Mouse (Mus musculus) thymus, adult 2 months (tissue): ENCODE results near the gene Ide. TPM values are rescaled to one million over a fixed set of nuclear protein-coding genes. Genes with fewer than 3 reads are reported as not detected.

ENCODE experiments used
- DNase-seq: peaks from one replicate; pipeline ENCODE4 v3.0.0; 2021
- H3K27ac ChIP-seq: fragments of 200-500 bp; 2 replicates; pipeline ENCODE4 v1.5.1; 2012; ENCODE audit warnings: low read length, control low read depth; ENCODE audit not compliant: control insufficient read depth, insufficient read depth
- H3K27me3 ChIP-seq: fragments of 200-500 bp; 2 replicates; pipeline ENCODE4 v1.6.1; 2012; ENCODE audit warnings: mild to moderate bottlenecking, low read length, moderate library complexity, mixed read lengths; ENCODE audit not compliant: control insufficient read depth, insufficient read depth
- H3K36me3 ChIP-seq: fragments of 200-500 bp; 2 replicates; pipeline ENCODE4 v1.6.1; 2012; ENCODE audit warnings: mild to moderate bottlenecking, low read length, moderate library complexity; ENCODE audit not compliant: control insufficient read depth, insufficient read depth
- H3K4me1 ChIP-seq: fragments of 200-500 bp; replicated peaks from 2 replicates; pipeline ENCODE4 v1.6.1; 2012; ENCODE audit warnings: low read length; ENCODE audit not compliant: control insufficient read depth, insufficient read depth
- H3K4me3 ChIP-seq: fragments of 200-500 bp; 2 replicates; pipeline ENCODE4 v1.5.1; 2012; ENCODE audit warnings: mild to moderate bottlenecking, low read length, control low read depth, moderate library complexity; ENCODE audit not compliant: control insufficient read depth, insufficient read depth
- CTCF ChIP-seq: fragments of 200-500 bp; IDR thresholded peaks from 2 replicates; pipeline ENCODE4 v1.5.1; 2012; ENCODE audit warnings: mild to moderate bottlenecking, control low read depth, low read length, moderate library complexity, borderline replicate concordance; ENCODE audit not compliant: control insufficient read depth, poor library complexity, insufficient read depth; ENCODE audit errors: extremely low read depth
- POLR2A ChIP-seq: fragments of 200-500 bp; IDR thresholded peaks from 2 replicates; pipeline ENCODE4 v1.6.1; 2012; ENCODE audit warnings: mild to moderate bottlenecking, low read length, control low read depth, moderate library complexity; ENCODE audit not compliant: control insufficient read depth, poor library complexity, insufficient read depth; ENCODE audit errors: extremely low read depth
- WGBS: fragments of 180-500 bp; shearing (Covaris S2); methylation state at CpG from one replicate; pipeline ENCODE4 v1.1.7; 2018; 5-methylcytosine and 5-hydroxymethylcytosine counted together
- polyA plus RNA-seq: library from polyadenylated mRNA; depleted of rRNA; stranded (reverse); fragments of >200 nt; gene quantifications from 2 replicates; pipeline ENCODE4 v1.2.3, GENCODE M21; 2012; rRNA removed

The Ide gene
- 19.8 and 21.4 TPM in 2 replicates for polyA plus RNA-seq

DNA sequence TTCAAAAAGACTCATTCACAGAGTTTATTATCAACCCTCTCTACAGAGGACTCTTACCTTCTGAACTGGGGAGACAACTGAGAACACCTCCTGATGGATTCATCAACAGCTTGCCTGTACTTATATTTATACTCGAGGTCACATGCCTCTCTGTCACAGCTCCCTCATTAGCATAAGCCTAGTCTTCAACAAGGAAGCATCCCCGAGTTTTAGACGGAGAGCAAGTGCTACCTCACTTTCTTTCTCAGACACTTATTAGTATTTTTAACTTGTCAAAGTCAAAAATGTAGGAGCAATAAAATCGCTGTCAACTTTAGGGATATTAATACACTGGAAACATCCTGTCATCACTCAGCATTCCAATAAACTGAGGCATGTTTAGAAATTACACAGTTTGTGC, at the start of gene Ide:
Gene Ide (minus strand): TSS at position 101 of the 400 bp plus-strand sequence.
- no peak for DNase-seq
- no peak within 1 kb of the TSS for H3K27ac ChIP-seq
- 93% methylated on average over 4 of the region's 4 CpGs for WGBS
- H3K36me3 ChIP-seq: no peaks in the 10 kb centered on the region
- no peaks in the 10 kb centered on the region for H3K27me3 ChIP-seq
- H3K4me1 ChIP-seq: 0 out of 2 replicates have a peak, but pooled peaks cover 2% of the 10 kb centered on the region
- H3K4me3 ChIP-seq: no peak within 1 kb of the TSS
- TF ChIP-seq CTCF: no peak
- TF ChIP-seq POLR2A: no peak

GRCm38 (mm10) chr19:37386126-37386525, 48.5 kb upstream of the Ide start:
- TF ChIP-seq POLR2A: no peak
- TF ChIP-seq CTCF: no peak
- H3K4me3 ChIP-seq: no peak overlapping the region
- 97% methylated on average over 3 of the region's 3 CpGs for WGBS

GRCm38 (mm10) chr19:37378816-37379215, 41.2 kb upstream of the Ide start:
- no peak for TF ChIP-seq POLR2A
- no peak for TF ChIP-seq CTCF
- Histone ChIP-seq H3K27me3 (no peaks in the 10 kb centered on the region), H3K27ac (no peak overlapping the region), H3K36me3 (no peaks in the 10 kb centered on the region), H3K4me1 (0 out of 2 replicates have a peak, but pooled peaks cover 5% of the 10 kb centered on the region), H3K4me3 (no peak overlapping the region)
- DNase-seq: no peak
- WGBS: 89% methylated on average over 6 of the region's 6 CpGs

More at GRCm38 (mm10) chr19:37386126-37386525, 48.5 kb upstream of the Ide start:
- no peak overlapping the region for H3K27ac ChIP-seq
- H3K4me1 ChIP-seq: no peaks in the 10 kb centered on the region
- peaks cover 28% of the 10 kb centered on the region for H3K36me3 ChIP-seq
- DNase-seq: no peak
- H3K27me3 ChIP-seq: no peaks in the 10 kb centered on the region

DNA sequence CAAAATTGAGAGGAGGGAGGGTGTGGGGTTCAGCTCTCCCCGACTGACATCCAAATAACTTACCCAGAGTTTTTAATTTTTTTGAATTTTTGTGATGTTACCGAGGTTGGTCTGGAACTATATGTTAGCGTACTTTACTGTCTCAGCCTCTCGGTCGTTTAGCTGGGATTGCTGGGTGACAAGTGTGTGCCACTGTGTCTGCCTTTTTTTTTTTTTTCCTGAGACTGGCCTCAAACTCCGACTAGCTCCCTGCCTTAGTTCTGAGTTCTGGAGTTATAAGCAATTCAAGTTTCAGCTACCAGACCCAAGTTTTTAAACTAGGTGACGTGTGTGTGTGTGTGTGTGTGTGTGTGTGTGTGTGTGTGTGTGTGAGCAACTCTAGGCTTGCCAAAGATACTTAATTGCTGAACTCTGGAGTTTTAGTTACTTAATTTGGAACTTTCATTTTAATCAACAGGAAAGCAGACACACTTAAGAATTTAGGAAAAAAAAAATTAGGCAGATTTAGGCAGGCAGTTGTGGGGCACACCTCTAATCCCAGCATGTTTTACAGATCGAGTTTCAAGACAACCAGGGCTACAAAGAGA, 39.8 kb upstream of the Ide start:
- Histone ChIP-seq H3K27ac (no peak overlapping the region), H3K4me1 (0 out of 2 replicates have a peak, but pooled peaks cover 5% of the 10 kb centered on the region), H3K36me3 (no peaks in the 10 kb centered on the region), H3K27me3 (no peaks in the 10 kb centered on the region), H3K4me3 (peak overlapping the region; percentile 28; the same call in 1 of the 2 replicates)
- WGBS: 5% methylated on average over 8 of the region's 8 CpGs
- DNase-seq: no peak
- no peak for TF ChIP-seq POLR2A
- no peak for TF ChIP-seq CTCF

GRCm38 (mm10) chr19:37376841-37377240, 39.2 kb upstream of the Ide start:
- Histone ChIP-seq H3K4me3 (peak overlapping the region; percentile 76), H3K4me1 (0 out of 2 replicates have a peak, but pooled peaks cover 5% of the 10 kb centered on the region), H3K36me3 (no peaks in the 10 kb centered on the region), H3K27me3 (no peaks in the 10 kb centered on the region), H3K27ac (no peak overlapping the region)
- DNase-seq: no peak
- WGBS: under 1% methylated on average over 11 of the region's 11 CpGs
- TF ChIP-seq POLR2A: no peak
- TF ChIP-seq CTCF: no peak

DNA sequence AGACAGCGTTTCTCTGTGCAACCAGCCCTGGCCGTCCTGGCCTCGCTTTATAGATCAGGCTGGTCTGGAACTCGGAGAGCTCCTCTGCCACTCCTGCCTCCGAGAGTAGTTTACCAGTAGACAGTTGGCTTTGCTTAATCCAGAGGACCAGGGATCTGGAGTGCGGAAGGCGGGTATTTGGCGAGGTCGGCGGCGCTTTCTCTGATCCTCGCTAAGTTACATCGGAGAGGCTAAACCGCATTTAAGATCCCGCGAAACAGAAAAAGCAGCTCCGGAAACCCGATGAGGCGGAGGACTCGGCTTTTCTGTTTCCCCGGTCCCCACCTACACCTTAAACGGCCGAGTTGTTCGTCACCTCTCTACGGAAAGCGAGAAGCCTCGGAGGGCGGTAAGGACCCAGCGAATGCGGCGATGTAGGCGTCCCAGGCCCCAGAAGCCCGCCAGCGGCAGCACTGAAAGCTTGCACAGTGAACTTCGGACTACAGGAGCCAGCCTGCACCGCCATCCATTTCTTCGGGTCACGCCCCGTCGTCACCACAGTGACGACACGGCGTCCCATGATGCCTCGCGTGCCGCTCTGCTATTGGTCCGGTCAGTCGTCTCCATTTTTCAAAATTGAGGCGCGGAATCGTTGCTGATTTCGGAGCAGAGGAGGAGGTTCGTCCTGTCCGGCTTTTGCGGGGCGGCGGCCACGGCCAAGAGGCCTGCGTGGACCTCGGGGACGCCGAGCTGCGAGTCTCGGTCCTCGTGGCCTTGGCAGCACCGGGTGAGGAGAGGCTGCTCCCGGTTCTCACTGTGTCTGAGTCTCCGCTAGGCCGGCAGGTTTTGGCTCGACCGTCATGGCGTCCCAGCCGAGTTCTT, 38.3 kb upstream of the Ide start, which contains the start of gene Kif11:
Gene Kif11 (plus strand): TSS at position 649 of the 861 bp plus-strand sequence.
- peak; percentile 93 for TF ChIP-seq POLR2A
- TF ChIP-seq CTCF: peak; percentile 61; the same call in 1 of the 2 replicates
- H3K36me3 ChIP-seq: no peaks in the 10 kb centered on the region
- peak within 1 kb of the TSS; percentile 97 for H3K27ac ChIP-seq
- H3K27me3 ChIP-seq: no peaks in the 10 kb centered on the region
- 0 out of 2 replicates have a peak, but pooled peaks cover 5% of the 10 kb centered on the region for H3K4me1 ChIP-seq
- peak within 1 kb of the TSS; percentile 76 for H3K4me3 ChIP-seq
- under 1% methylated on average over 73 of the region's 73 CpGs for WGBS
- DNase-seq: peak; percentile 95
